Mouse (Mus musculus): ENCODE results near the gene Kctd7.

The Kctd7 gene

DNA sequence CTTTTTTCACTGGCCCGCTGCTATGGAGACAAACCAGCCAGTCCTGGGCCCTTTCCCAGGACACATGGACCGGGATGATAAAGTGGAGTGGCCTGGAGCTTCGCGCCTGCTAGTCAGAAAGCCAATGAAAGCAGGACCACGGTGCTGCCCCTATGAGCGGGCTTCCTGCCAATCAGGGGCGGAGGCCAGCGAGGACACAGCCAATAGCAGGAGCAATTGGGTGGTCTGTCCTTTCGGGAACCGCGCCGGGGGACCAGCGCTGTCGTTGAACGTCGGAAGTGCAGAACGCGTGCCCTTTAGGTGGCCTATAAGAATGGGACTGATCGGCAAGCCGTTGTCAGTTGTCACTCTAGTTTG lies 706 bp upstream of the Kctd7 start:
- no peak for DNase-seq (ENCODE audit: low read depth)

DNA sequence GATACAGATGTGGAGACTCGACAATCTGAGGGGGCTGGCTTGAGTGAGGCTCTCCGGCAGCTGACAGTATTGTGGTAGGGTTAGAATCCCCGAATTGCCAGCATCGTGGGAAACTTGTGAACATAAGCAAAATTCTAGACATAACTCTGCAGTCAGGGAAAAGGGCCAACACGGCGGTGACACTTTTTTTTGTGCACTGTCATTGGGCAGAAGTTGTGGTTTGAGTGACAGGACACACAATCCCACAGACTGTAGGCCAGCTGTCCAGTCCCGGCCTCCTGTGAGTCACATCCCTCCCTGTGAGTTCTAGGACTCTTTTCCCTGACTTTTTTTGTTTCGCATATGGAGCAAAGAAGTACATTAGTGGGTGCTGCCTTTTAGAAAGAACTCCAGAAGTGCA lies 1.3 kb downstream of the Kctd7 start:
- DNase-seq (ENCODE audit: low read depth): no peak

DNA sequence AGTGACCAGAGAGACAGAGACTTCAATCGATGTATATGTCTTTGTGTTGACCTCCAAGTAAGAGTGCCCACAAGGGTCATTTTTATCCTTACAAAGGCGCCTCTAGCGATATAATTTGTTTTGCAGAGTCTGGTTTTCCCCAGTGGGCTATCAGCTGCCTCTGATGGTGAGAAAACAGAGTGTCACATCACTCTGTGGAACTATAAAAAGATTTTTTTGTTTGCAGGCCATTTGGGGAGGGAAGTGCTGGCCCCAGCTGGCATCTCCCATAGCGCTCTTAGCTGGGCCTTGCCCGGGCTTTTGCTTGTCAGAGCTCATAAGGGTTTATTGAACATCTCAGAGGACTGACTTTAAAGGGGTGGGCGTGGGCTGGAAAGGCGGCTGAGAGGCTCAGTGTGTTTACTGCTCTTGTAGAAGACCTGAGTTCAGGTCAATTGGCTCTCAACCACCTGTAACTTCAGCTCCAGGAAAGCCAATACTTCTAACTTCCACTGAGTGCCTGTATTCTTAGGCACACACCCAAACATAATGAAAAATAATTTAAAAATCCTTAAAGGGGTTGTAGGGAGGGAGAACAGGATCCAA lies 5.2 kb downstream of the Kctd7 start:
- no peak for DNase-seq (ENCODE audit: low read depth)

DNA sequence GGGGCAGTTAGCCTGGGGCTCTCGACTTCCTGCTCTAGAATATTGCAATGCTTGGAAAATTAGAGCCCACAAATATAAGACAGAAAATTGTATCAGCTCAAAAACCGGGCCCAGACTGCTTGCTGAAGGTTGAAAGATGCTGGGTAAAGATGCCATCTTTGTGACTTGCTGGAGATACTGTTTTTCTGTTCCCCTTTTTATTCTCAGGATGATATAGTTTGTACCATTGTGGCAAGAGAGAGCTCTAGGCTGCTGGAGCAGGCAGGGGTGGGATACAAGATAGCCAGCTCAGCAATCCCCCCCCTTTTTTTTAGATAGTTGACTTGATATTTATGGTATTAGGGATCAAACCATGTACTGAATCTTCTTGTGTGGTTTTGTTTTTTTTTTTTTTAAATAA lies 9.6 kb downstream of the Kctd7 start:
- no peak for DNase-seq (ENCODE audit: low read depth)

DNA sequence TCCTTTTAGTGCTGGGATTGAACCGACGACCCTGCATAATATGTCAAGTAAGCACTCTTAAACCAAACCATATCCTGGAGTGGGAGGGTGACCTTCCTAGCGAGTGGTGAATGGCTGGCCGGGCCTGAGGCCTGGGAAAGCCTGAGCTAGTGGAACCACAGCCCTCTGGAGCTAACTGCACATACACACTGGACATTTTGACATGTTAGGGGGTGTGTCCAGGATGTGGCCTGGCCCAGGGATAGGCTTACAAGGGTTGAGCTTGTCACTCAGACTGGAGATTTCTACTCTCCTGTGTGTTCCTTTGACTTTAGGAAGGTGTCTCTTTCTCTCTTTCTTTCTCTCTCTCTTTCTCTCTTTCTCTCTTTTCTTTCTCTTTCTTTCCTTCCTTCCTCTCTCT lies 13.9 kb downstream of the Kctd7 start:
- DNase-seq (ENCODE audit: low read depth): no peak

DNA sequence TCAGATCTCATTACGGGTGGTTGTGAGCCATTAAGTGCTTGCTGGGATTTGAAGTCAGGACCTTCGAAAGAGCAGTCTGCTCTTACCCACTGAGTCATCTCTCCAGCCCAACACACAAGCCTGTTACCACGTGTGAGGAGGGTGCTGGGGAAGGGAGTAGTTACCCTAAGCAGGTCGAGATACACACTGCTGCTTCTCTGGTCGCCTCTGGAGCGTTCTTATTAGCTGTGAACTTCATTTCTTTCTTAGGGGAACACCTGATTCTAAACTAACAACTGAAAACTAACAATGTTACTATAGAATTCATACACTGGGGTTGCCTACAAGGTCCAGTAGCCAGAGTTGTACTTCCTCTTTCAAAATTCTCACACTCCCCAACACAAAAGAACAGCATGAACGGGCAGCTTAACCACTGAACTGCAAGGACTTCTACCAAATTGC lies 15.1 kb downstream of the Kctd7 start:
- DNase-seq (ENCODE audit: low read depth): no peak

DNA sequence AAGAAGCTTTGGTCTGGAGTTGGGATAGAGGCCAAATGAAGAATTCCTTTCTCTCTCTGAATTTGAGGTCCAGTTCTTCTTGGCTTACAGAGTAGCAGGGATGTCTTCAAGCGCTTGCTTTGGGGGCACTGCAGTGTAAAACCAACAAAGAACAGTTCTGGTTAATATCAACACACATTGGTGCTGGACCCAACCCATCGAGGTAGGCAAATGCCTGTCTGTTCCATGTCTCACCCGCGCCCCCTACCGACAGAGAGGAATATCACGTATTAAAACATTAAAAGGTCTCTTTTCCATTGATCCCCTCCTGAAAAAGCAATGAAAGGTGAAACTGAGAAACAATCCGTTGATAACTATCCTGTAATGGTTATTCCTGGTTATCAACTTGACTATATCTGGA lies 19.0 kb downstream of the Kctd7 start:
- DNase-seq (ENCODE audit: low read depth): peak; percentile 78

DNA sequence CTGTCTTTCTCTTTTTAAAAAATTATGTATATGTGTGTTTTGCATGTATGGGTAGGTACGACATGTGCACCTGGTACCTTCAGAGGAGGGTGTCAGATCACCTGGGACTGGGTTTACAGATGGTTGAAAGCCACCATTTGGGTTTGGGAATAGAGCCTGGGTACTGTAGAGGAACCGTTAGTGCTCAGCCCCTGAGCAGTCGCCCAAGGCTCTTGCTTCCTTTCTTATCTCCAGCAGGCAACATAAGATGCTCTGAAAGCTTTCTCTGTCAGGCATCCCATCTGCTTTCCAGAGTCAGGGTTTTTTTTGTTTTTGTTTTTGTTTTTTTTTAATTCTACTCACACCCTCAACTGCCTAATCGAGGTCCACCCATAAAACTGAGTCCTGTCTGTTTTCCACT lies 20.6 kb downstream of the Kctd7 start:
- no peak for DNase-seq (ENCODE audit: low read depth)

DNA sequence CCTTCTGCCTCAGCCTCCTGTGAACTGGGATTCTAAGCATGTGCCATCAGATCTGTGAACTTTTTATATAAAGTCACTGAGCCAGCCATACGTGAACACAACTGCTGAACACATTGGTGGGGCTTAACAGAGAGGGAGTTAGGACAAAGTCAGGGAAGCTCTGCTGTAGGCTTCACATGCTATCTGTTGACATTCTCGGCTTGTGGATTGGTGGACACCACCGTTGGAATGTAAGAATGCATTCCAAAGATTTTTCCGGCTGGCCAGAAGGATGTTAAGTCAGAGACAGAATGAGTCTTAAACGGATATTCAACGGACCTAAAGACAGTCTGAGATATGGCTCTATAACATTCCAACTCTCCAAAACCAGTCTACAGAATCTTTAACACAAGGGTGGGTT lies 24.4 kb downstream of the Kctd7 start:
- no peak for DNase-seq (ENCODE audit: low read depth)

DNA sequence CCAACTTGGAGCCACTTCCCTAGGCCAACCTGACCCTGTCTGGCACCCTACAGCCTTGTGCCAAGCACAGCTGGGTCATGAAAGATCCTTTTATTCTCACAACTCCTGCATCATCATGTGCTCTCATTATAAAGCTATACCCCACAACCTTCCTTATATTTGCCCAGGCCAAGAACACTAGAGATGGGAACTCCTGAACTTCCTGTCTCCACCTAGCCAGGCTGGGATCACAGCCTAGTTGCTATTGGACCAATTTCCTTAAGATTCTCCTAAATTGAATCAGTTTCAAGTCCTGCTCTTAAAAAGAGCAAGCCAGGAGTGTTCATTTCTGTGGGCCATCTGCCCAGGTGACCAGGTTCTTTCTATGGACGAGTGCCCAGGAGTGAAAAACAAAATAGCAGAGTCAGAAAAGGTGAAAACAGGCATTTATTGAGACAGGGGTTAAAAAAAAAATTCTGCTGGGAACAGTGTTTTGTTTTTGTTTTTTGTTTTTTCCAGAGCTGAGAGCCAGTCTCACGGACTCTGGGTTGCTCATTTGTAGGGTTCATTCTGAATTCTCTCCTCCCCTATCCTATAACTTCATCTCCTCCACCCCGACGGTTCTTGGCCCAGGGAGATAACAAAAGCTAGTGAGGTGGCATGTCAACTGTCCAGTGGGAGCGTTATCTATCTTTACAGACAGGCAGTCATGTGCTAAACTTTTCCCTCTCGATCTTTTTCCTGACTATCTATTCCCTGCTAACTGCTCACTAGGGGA lies 26.2 kb downstream of the Kctd7 start:
- peak; percentile 85 for DNase-seq (ENCODE audit: low read depth)

DNA sequence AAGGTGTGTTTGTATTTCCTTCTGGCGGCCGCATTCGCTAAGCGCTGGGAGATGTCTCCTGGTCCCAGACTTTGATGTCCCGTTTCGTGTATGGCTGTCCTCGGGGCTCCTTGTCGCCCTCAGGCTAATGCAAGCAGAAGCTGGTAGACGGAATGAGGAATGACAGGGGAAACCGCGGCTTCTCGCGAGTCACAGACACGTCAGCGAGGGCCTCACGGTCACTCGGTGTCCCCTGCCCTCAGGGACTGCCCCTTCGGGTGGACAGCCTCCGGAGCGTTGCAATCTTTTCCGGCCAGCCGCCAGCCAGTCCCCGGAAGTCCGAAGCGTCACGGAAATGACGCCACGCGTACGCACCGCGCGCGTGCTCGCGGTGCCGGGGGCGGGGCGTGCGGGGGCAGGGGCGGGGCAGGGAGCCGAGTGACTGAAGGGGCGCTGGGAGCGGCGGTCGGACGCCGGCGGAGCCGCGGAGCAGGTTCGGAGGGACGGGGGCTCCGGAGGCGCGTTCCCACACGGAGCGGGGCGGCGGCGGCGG lies 26.8 kb downstream of the Kctd7 start, which contains the start of gene Rabgef1:
Rabgef1 (plus strand) TSS at position 376 of the 532 bp plus-strand sequence.
- DNase-seq (ENCODE audit: low read depth): peak; percentile 71

DNA sequence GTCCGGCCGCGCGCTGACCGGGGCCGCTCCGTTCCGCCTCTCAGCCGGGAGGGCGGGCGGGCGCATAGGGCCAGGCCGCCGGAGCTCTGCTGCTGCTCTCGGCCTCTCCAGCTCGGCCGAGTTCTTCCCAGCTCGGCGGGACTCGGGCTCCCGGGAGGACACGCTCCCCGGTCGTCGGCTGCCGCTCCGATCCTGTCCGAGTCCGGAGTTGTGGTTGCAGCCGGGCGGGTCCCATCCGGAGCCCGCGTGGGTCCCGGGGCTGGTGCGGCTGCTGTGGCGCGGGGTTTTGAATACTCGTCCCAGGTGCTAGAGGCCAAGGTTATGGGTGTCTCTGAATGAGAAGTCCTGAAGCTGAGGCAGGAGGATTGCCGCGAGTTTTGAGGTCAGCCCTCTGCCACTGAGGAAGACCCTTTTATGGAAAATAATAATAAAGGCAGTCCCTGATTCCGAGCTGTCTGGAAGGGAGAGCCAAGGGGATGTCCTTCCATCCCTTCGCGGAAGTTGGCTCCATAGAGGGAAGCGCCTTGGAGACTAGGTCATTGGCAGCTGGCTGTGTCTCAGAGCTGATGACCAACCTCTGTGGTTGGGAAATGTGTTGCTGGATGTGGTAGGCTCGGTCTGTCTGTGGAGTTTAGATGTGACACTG lies 27.4 kb downstream of the Kctd7 start:
- no peak for DNase-seq (ENCODE audit: low read depth)

DNA sequence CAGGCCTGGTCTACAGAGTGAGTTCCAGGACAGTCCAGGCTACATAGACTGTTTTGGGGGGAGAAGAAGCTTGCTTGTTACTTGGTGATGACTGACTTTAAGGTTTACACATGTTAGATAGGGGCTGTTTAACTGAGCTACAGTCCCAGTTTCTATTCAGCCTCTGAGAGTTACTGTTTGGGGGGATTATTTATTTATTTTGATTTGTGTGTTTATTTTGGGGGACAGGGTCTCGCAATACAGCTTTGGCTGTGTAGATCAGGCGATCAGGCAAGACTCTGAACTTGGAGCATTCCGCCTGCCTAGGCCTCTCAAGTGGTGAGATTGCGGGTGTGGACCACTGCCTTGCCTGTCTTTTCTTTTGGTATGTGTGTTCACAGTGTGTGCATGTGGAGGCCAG lies 28.4 kb downstream of the Kctd7 start:
- no peak for DNase-seq (ENCODE audit: low read depth)

DNA sequence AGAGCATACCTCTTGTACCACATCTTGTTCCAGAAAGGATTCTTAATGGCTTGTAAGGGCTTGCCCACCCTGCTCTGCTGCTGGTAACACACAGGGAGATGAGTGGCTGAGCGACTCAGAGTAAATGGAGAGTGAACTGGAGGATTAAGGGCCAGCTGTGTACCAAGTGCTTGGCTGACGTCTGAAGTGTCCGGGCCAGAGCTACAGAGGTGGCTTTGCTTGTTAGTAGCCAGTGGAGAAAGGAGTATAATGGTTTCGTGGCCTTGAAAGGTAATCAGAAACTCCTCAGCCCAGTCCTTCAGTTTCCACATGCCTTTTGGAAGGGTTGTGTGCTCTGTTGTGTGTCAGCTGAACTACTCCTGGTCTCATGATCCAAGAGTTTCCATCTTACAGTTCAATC lies 33.2 kb downstream of the Kctd7 start:
- DNase-seq (ENCODE audit: low read depth): no peak

DNA sequence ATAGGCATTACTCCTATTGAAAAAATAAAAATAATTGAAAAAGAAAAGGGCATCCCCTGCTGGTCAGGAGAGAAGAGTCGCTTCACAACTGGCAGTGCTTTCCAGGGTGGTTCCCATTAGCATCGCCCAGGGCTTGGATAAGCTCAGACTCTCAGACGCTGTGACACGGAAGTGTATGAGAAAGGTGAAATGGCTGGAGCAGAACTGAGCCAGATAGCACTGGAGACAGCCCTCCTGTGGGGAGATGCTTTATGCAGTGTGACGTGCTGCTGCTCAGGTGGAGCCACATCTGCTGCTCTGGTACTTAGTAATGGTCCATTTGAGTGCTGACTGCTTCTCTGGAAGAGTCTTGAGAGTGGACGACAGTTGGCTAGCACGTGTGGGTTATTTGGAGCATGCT lies 35.7 kb downstream of the Kctd7 start:
- no peak for DNase-seq (ENCODE audit: low read depth)

DNA sequence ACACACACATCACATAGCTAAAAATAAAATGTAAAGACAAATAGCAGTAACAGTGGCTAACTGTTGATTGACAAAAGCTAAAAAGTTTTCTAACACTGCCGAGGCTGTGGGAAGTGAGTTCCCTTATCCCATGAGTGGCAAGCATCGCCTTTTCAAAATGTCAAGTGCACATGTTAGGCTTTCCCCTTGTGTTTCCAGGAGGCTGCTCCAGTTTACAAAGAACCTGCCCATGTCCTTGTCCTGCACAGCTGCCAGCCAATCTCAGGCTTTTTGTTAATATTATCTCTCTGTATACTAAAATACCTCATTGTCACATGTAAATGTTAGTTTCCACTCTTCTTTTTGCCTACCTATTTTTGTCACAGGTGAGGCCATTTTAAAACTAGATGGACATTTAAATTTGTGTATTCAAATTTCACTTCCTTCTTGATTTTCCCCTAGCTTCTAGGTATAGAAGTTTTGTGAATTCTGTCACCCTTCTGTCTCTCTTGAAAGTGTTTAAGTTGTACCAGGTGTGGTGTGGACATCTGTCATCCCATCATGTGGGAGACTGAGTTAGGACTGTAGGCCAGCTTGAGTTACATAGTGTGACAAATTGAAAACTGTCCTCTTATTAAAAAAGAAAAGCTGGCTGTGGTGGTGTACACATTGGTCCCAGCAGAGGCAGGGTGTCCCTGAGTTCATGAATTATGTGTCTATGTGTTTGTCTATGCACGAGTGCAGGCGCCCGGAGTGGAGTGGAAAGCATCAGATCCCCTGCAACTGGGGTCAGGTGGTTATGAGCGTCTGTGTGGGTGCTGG lies 37.3 kb downstream of the Kctd7 start:
- no peak for DNase-seq (ENCODE audit: low read depth)

DNA sequence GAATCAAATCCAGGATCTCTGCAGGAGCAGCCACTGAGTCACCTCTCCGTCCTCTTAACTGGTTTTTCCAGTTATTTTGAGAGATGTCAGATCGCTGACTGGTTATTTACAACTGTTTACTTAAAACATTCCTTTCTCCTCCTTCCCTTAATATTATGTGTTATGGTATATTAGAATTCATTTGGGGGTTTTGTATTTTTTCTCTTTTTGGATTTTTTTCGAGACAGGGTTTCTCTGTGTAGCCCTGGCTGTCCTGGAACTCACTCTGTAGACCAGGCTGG lies 37.8 kb downstream of the Kctd7 start:
- DNase-seq (ENCODE audit: low read depth): no peak

DNA sequence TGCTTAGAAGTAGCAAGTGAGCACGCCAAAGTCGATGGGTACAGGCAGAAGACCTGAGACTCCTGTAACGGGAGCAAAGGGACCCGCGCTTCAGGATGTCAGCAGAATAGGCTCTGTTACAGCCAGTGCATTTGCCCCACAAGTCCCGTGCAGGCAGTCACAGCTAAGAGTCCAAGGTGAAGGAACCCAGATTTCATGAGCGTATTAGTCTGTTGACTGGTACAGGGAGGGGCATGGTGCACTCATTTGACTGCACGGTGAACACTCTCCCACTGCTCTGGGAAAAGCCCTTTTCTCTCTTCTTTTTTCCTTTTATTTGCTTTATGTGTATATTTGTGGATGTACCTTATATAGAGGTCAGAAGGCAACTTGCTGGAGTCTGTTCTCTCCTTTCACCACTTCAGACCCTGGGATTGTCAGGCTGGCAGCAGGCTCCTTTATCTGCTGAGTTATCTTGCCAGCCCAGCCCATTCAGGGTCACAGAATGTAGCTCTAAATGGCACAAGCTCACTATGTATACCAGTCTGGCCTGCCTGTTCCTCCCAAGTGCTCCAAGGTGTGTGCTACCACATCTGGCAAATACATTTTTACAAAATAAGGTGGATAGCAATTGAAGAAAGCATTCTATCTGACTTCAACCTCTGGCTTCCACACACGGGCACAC lies 39.7 kb downstream of the Kctd7 start:
- no peak for DNase-seq (ENCODE audit: low read depth)

DNA sequence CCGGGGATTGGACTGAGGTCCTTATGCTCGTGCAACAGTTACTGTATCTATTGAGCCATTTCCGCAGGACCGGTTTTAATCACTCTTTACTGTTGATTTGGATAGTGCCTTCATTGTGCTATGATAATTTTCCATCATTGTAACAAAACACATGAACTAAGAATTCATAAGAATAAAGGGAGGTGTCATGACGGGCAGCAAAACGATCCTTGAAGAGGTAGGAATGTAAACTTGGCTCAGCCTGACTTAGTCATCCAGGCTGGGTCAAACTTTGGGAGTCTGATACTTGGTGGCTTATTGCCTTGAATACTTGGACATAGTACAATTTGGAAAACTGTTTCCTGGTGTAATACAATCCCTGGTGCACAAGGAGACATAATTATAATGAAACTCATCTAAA lies 40.7 kb downstream of the Kctd7 start:
- DNase-seq (ENCODE audit: low read depth): no peak

DNA sequence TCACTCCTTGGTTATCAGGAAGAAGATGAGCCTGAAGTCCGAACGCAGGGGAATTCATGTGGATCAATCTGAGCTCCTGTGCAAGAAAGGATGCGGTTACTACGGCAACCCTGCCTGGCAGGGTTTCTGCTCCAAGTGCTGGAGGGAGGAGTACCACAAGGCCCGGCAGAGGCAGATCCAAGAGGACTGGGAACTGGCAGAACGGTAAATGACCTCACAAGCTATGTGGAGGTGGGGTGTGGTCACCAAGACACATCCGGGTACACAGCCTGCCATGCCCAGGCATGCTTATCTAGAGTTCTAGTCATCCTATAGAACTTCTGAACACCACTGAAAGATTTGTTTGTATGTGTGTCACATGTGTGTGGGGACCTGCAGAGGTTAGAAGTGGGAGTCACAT lies 42.7 kb downstream of the Kctd7 start:
- DNase-seq (ENCODE audit: low read depth): no peak

DNA sequence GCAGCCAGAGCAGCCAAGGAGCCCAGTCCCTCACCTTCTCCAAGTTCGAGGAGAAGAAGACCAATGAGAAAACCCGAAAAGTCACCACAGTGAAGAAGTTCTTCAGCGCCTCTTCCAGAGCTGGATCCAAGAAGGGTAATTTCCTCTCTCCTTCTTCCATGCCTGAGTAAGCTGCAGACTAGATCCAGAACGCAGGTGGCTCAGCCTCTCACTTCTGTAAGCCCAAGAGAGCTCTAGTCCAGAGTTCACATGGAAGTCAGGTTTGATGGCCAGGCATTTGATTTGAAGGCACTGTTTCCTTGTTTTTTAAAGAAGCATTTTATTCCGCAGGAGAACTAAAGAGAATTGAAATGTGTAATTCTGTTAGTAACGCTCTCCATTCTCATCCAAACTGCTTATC lies 46.2 kb downstream of the Kctd7 start:
- DNase-seq (ENCODE audit: low read depth): no peak

DNA sequence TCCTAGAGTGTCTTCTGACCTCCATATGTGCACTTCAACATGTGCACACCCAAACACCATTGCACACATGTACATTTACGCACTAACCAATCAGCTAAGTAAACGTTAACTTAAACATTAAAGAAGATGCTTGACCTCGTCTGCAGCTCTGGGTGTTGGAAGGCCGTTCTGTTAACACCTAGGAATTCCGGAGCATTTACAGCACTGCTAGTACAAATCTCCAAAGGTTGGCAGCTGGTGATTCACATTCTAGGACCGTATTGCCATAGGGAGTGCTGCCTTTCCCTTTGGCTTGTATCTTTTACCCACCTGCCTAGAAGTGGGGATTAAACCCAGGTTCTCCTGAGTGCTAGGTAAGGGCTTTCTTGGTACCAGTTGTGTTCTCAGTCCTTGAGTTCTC lies 47.2 kb downstream of the Kctd7 start:
- no peak for DNase-seq (ENCODE audit: low read depth)

Data from c-Kit-positive CD71-positive TER-119-negative erythroid progenitor cells, embryonic 14.5 days (primary cell).